Mouse (Mus musculus) embryo, embryonic 10.5 days (tissue): ENCODE data around the gene Sike1.

Experiments used
- DNase-seq: peaks from one replicate; pipeline ENCODE4 v3.0.0-alpha.2; 2015; ENCODE audit warnings: low spot score

Sike1 gene

GRCm38 (mm10) chr3:103026174-103026573 is 30.7 kb downstream of the Sike1 start:
- no peak for DNase-seq

DNA sequence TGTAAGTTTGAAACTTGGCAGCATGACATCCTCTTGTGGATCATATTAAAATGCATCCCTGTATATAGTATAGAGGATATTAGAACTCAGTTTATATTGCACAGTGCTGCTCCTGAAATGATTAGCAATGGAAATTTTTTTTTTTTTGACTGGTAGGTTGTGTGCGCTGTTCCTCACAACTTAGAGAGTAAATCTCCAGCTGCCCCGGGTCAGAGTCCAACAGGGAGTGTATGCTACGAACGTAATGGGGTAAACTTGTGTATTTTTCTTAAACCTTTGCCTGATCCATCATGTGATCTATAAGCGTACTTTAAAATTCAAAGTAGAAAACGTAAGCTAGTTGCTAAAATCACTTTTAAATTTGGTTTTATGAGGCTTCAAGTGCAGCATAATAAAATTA is 44.8 kb downstream of the Sike1 start:
- DNase-seq, result no peak

GRCm38 (mm10) chr3:103040861-103041379 is 45.4 kb downstream of the Sike1 start:
- no peak for DNase-seq

GRCm38 (mm10) chr3:103056016-103056595 is 60.6 kb downstream of the Sike1 start:
- no peak for DNase-seq

DNA sequence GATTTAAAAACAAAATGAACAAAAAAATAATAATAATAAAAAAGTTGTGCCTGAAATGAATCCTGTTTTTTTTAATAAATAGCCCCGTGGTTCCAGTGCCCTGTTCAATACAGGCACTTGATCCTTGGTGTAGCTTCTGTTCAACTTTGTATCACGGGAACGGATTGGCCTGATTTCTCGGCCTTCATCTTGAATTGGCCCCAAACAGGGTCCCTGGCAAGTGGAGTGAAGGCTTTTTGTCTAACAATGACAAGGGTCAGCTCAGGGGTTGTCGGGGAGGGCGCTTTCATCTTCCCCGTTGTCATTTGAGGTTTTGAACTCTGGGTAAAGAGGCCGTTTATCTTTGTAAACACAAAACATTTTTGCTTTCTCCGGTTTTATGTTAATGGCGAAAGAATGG is 62.2 kb downstream of the Sike1 start:
- no peak for DNase-seq
